Mouse (Mus musculus): Measurements from ENCODE around the gene Bicral. TPM values are rescaled to one million over a fixed set of nuclear protein-coding genes. Genes with fewer than 3 reads are reported as not detected.

Gene Bicral
- total and polyA plus RNA-seq, 3 experiments = 7.4 to 15.7 (median 12.3) TPM

DNA sequence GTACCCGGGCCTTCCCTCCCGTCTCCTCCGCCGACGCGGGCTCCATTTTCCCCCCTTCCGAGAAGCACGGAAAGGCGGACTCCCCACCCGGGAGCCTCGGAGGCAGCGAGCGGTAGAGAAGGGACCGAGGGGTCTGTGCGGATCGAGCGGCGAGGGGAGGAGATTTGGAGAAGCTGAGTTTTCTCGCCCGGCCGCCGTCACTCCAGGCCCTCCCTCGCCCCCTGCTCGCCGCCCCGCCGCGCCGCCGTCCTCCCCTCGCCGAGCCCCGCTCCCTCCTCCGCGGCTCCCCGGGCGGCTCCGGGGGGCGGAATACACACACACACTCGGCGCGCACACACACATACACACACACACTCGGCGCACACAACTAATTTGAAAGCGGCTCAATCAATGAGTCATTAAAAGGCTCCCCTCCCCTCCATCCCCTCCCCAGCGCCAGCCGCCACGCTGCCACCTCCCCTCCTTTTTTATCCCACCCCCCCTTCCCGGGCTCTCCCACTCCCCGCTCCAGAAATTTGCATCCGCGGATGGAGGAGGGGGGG is 850 bp downstream of the Bicral start:
- intact Hi-C loops (cut with DNase I) = no loop called here
- Histone ChIP-seq H3K9ac (ENCODE audit: low read depth, low read length) (peak overlapping the region; percentile 100), H3K4me3 (peak overlapping the region; percentile 86), H3K27me3 (ENCODE audit: control insufficient read depth, insufficient read depth, low read length) (no peaks in the 10 kb centered on the region), H3K4me1 (ENCODE audit: control insufficient read depth, insufficient read depth, low read length) (peaks cover 12% of the 10 kb centered on the region), H3K79me2 (replicated peaks; ENCODE audit: control insufficient read depth, insufficient read depth, low read length) (no peaks in the 10 kb centered on the region), H3K36me3 (ENCODE audit: control insufficient read depth, insufficient read depth, low read length) (peaks cover 2% of the 10 kb centered on the region; the same call in 1 of the 2 replicates), H3K27ac (peak overlapping the region; percentile 100)
- DNase-seq = peak; percentile 90
- peak; percentile 72 for TF ChIP-seq POLR2A (IDR thresholded peaks at IDR 0.05; ENCODE audit: insufficient read depth, low read depth, low read length)
- no peak for TF ChIP-seq EP300 (IDR thresholded peaks at IDR 0.05; ENCODE audit: insufficient read depth, low read depth, low read length)
- WGBS = under 1% methylated on average over 47 of the region's 52 CpGs

DNA sequence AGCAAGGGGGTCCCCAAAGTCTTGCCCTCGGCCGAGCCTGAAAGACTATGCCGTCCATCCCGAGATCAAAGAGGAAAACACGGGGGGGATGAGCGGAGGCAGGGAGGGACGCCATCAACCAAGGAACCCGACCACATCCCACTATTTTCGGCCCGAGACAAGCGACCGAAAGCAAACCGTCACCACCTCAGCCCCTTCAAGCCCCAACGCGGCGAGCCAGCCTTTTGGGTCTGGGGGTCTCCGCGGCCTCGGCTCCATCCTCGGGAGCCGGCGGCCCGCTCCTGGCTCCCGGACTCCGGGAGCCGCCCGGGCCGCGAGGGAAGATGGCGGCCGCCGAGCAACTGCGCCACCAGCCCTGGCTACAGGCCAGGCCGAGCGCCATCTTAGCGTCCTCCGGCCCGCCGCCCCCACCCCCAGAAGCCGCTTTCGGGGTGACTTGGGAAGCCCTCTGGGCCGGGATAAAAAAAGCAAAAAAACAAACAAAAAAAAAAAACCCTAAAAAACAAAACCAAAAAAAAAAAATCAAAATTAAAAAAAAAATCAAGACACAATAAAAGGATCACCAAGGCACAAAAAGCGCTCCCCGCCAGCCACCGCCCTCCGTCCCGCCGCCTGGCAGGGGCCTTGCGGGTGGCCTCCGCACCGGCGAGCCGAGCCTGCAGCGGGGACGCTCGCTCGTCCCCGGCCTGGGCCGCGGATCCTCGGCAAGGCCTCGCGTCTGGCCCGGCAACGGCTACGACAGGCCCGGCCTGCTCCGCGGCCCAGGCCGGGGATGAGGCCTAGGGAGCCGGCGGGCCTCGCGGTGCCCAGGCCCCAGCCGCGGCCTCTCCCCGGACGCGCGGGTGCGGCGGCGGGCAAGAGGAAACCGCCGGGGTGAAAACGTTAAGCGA is 1.6 kb downstream of the Bicral start:
- Histone ChIP-seq H3K9ac (ENCODE audit: low read depth, low read length) (peak overlapping the region; percentile 100), H3K36me3 (ENCODE audit: control insufficient read depth, insufficient read depth, low read length) (peaks cover 2% of the 10 kb centered on the region; the same call in 1 of the 2 replicates), H3K27ac (peak overlapping the region; percentile 100), H3K4me1 (ENCODE audit: control insufficient read depth, insufficient read depth, low read length) (peaks cover 12% of the 10 kb centered on the region), H3K27me3 (ENCODE audit: control insufficient read depth, insufficient read depth, low read length) (no peaks in the 10 kb centered on the region), H3K4me3 (peak overlapping the region; percentile 86), H3K79me2 (replicated peaks; ENCODE audit: control insufficient read depth, insufficient read depth, low read length) (no peaks in the 10 kb centered on the region)
- under 1% methylated on average over 87 of the region's 87 CpGs for WGBS
- no peak for TF ChIP-seq CTCF (IDR thresholded peaks at IDR 0.05)
- TF ChIP-seq EP300 (IDR thresholded peaks at IDR 0.05; ENCODE audit: insufficient read depth, low read depth, low read length) = no peak
- TF ChIP-seq POLR2A (IDR thresholded peaks at IDR 0.05; ENCODE audit: insufficient read depth, low read depth, low read length) = no peak
- DNase-seq = peak; percentile 89 to 92
- intact Hi-C loops (cut with DNase I) = no loop called here

DNA sequence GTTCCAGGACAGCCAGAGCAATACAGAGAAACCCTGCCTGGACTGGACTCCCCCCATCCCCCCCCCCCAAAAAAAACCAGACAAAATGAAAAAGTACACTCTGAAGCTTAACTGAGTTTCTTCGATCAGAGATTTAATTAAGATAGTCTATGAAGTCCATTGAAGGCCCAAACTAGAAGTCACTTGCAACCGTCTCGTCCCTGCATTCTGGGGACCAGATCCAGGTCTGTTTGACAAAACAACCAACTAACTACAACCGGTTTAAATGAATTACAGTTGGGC is 2.2 kb downstream of the Bicral start:
- peaks cover 12% of the 10 kb centered on the region for H3K4me1 ChIP-seq (ENCODE audit: control insufficient read depth, insufficient read depth, low read length)
- no peak for TF ChIP-seq CTCF (IDR thresholded peaks at IDR 0.05)
- TF ChIP-seq POLR2A (IDR thresholded peaks at IDR 0.05; ENCODE audit: insufficient read depth, low read depth, low read length) = no peak
- no peak for TF ChIP-seq EP300 (IDR thresholded peaks at IDR 0.05; ENCODE audit: insufficient read depth, low read depth, low read length)
- H3K27ac ChIP-seq = peak overlapping the region; percentile 100
- DNase-seq = no peak
- H3K4me3 ChIP-seq = peak overlapping the region; percentile 86
- intact Hi-C loops (cut with DNase I) = no loop called here
- peak overlapping the region; percentile 100 for H3K9ac ChIP-seq (ENCODE audit: low read depth, low read length)
- WGBS = 8% methylated on average over 4 of the region's 4 CpGs
- H3K27me3 ChIP-seq (ENCODE audit: control insufficient read depth, insufficient read depth, low read length) = no peaks in the 10 kb centered on the region
- peaks cover 2% of the 10 kb centered on the region; the same call in 1 of the 2 replicates for H3K36me3 ChIP-seq (ENCODE audit: control insufficient read depth, insufficient read depth, low read length)
- no peaks in the 10 kb centered on the region for H3K79me2 ChIP-seq (replicated peaks; ENCODE audit: control insufficient read depth, insufficient read depth, low read length)

DNA sequence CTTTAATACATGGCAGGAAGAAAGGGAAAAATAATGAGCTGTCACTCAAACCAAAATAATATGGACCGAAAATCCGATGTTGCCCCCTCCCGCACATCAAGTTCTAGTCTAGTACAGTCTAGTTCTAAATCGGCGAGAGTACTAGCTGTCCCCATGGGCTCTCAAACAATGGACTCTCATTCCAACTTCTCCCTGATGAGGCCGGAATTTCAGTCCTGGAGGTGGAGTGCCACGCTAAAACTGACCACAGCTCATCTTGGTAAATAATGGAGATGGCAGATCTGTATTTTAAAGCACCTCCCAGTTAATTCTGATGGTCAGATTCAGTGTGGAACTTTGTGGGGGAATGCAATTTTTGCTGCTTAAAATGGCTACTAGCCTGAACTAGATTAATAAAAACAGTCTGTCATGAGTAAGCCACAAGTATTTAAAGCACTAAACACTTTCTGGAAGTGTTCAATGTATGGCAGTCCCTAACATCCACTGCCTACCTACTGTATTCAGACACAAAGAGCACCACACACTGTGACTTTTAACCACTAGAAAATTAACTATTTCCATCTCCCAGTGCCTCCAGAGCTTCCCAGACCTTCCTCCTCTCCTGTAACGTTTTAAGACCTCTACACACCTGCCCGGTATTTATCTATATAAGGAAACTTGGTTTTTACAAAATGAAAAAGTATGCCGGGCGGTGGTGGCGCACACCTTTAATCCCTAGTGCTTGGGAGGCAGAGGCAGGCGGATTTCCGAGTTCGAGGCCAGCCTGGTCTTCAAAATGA is 2.8 kb downstream of the Bicral start:
- intact Hi-C loops (cut with DNase I) = loop anchor here (1.0 kb wide), 1 partner anchor 35 kb away; the partner anchor contains the start of gene Tbcc
- no peak for TF ChIP-seq CTCF (IDR thresholded peaks at IDR 0.05)
- TF ChIP-seq POLR2A (IDR thresholded peaks at IDR 0.05; ENCODE audit: insufficient read depth, low read depth, low read length) = peak; percentile 40; the same call in 1 of the 2 replicates
- H3K4me1 ChIP-seq (ENCODE audit: control insufficient read depth, insufficient read depth, low read length) = peaks cover 12% of the 10 kb centered on the region
- peaks cover 2% of the 10 kb centered on the region; the same call in 1 of the 2 replicates for H3K36me3 ChIP-seq (ENCODE audit: control insufficient read depth, insufficient read depth, low read length)
- no peaks in the 10 kb centered on the region for H3K27me3 ChIP-seq (ENCODE audit: control insufficient read depth, insufficient read depth, low read length)
- peak; percentile 33 to 53 for DNase-seq
- WGBS = 13% methylated on average over 15 of the region's 15 CpGs
- peak overlapping the region; percentile 86 for H3K4me3 ChIP-seq
- H3K27ac ChIP-seq = peak overlapping the region; percentile 100
- no peaks in the 10 kb centered on the region for H3K79me2 ChIP-seq (replicated peaks; ENCODE audit: control insufficient read depth, insufficient read depth, low read length)
- H3K9ac ChIP-seq (ENCODE audit: low read depth, low read length) = peak overlapping the region; percentile 100

DNA sequence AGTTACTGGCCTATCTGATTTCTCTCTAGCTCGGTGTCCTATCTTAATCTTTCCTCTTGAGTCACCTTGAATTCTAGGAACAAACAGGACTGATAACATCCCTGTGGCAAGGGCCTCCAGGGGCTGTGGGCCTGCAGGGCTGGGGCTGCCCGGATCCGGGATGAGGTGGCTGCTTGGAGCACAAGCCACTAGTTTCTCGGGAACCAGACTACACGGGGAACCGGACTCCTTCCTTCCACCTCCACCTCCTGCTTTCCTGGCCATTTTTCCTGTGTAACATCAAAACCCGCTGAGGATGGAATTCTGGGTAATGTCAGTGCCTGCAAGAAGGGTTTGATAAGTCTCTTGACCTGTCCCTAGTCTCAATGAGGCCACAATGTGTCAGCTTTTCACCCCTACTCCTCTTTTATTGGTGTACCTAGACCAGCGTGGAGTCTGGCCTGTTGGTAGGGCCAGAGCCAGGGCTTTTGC is 3.6 kb downstream of the Bicral start:
- H3K4me3 ChIP-seq = peak overlapping the region; percentile 86
- H3K4me1 ChIP-seq (ENCODE audit: control insufficient read depth, insufficient read depth, low read length) = peaks cover 12% of the 10 kb centered on the region
- intact Hi-C loops (cut with DNase I) = loop anchor here (1.0 kb wide), 1 partner anchor 36 kb away; the partner anchor contains the start of gene Tbcc
- H3K27me3 ChIP-seq (ENCODE audit: control insufficient read depth, insufficient read depth, low read length) = no peaks in the 10 kb centered on the region
- H3K27ac ChIP-seq = peak overlapping the region; percentile 100
- H3K79me2 ChIP-seq (replicated peaks; ENCODE audit: control insufficient read depth, insufficient read depth, low read length) = no peaks in the 10 kb centered on the region
- TF ChIP-seq EP300 (IDR thresholded peaks at IDR 0.05; ENCODE audit: insufficient read depth, low read depth, low read length) (0 out of 2 replicates have a peak, but pooled peaks have one; percentile 9), POLR2A (IDR thresholded peaks at IDR 0.05; ENCODE audit: insufficient read depth, low read depth, low read length) (no peak; the same call in 1 of the 2 replicates), CTCF (IDR thresholded peaks at IDR 0.05) (no peak)
- WGBS = 13% methylated on average over 8 of the region's 8 CpGs
- peaks cover 2% of the 10 kb centered on the region; the same call in 1 of the 2 replicates for H3K36me3 ChIP-seq (ENCODE audit: control insufficient read depth, insufficient read depth, low read length)
- peak overlapping the region; percentile 46 for H3K9ac ChIP-seq (ENCODE audit: low read depth, low read length)
- peak; percentile 48 to 56 for DNase-seq
